Mouse (Mus musculus): Measurements from ENCODE around the gene Gm20388.

- TF ChIP-seq CTCF (IDR thresholded peaks at IDR 0.05; ENCODE audit: extremely low read depth, insufficient read depth, low read length) (no peak), POLR2A (IDR thresholded peaks at IDR 0.05; ENCODE audit: extremely low read depth, insufficient read depth, low read length) (no peak)
These were observed 2439.0 kb downstream of the Gm20388 start for GRCm38 (mm10) chr8:122349357-122350297.

Measured in cortical plate, adult 2 months (tissue).